Mouse (Mus musculus) fat pad, adult 2 months (tissue): Measurements from ENCODE around the gene Xaf1.
"Not testable (repeated sequence)": the region's sequence is repeated elsewhere in the genome, so short reads cannot be mapped to it uniquely, and the experiment has no call there.

Experiments
- DNase-seq: peaks from one replicate; pipeline ENCODE4 v3.0.0-alpha.2; 2011; ENCODE audit warnings: low read depth, low spot score; ENCODE audit errors: extremely low read depth

Gene Xaf1

DNA sequence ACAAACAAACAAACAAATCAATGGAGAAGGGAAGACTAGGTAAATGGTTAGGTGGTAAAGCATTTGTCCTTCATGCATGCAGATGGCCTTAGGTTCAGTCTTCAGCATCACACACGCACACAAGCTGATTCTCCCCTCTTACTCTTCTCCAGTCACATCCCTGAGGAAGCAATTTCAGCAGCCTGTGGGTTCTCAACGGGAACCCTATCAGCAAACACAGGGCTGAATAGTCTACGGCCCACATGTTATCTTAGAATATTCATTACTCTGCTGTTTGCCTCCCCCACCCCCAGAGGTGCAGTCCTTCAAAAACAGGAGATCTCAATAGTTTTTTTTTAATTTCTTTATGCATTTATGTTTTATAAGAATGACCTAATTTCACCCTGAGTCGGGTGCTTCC lies 9.1 kb downstream of the Xaf1 start:
- no peak for DNase-seq

DNA sequence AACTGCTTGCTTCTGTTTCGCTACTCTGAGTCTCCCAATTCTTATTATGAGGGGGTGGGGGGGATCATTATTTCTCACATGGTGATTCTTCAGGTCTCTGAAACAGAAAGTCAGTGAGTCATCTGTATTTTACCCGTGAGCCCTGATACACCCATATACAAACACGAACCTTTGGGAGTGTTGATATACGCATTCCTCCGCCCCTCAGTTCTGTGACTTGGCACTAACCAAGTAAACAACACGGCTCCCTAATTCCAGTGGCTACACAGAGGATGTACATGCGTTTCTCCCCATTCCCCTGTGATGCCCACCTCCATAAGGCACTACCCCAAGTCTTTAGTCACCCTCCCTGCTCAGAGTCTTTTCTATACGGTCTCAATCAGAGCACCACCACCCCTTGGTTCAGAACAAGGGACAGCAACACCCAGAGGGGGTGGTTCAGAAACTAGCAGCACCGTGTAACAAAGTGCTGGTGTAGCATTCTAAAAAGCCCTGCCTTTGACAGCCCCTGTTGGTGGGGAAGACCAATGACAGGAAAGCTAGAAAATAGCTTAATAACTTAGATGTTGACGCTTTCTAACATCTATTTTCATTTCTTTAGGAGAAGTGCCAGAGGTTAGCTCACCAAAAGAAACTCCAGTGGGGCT lies 10.0 kb downstream of the Xaf1 start:
- no peak for DNase-seq

DNA sequence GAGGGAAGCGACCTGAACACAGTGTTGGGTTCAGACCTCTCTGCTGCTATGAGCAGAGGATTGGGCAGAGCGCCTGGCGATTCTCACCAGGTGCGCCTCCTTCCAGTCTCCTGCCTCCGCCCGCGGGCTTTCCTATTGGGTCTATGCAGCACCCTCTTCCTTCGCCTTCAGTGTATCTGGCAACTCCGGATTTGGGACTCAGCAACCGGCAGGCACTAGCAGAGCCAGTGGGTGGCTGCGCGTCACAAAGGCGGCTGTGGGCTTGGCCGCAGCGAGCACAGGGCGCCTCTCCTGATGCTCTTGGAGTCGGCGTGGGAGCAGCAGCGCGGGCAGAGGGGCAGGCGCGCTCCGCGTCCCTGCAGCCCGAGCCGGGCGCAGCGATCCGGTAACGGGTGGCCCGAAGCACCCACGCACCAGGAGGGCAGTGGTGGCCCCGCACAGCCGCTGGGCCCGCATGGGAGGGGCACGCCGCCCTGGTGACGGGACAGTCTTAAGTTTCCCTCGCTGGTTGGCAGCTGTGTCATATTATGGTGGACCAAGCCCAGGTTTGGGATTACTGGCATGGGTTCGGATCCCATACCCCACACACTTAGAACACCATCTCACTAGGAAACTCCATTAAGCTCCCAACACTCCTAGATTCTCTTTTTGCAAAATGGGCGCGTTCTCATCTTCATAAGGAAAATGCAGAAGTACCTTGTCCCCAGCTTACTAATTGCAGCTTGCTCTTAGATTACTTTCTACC lies 12.9 kb downstream of the Xaf1 start, which contains the start of gene Fbxo39:
TSS of gene Fbxo39 (plus strand) at position 294 of the 745 bp plus-strand sequence.
- DNase-seq, result no peak

- DNase-seq, result no peak
These were observed 16.6 kb downstream of the Xaf1 start for GRCm38 (mm10) chr11:72318026-72318425.

GRCm38 (mm10) chr11:72324431-72324830 lies 23.0 kb downstream of the Xaf1 start:
- no peak for DNase-seq

DNA sequence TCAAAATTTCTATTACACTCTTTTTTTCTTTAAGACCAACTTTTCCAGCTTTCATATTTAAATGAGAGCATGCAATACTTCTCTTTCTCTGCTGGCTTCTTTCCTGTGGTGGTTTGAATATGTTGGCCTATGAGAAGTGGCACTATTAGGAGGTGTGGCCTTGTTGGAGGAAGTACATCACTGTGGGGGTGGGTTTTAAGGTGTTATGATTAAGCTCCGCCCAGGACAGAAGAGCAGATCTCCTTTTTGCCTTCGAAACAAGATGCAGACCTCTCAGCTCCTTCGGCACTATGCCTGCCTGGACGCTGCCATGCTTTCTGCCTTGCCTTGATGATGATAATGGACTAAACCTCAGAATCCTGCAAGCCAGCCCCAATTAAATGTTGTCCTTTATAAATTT lies 24.3 kb downstream of the Xaf1 start:
- no peak for DNase-seq

GRCm38 (mm10) chr11:72332951-72333667 lies 31.7 kb downstream of the Xaf1 start:
- no peak for DNase-seq

- no peak for DNase-seq
These were observed 33.2 kb downstream of the Xaf1 start for GRCm38 (mm10) chr11:72334653-72335052.

DNA sequence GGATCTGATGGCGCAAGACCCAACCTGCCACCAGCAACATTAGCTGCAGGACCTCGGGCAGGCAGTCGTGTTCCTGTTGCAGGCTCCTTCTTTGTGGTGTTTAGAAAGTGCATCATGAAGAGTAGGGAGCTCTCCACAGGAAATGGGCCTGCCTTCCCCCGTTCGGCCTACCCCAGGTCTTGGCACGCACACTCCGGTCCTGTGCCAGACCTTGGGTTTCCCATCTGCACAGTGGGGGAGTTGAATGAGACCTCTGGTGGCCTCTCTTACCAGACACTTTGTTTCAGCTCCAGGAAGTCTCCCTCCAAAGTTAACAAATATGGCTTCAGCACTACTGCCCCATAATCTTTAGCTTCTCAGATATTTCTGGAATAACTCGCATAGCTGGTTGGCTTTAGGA lies 35.3 kb downstream of the Xaf1 start:
- no peak for DNase-seq

DNA sequence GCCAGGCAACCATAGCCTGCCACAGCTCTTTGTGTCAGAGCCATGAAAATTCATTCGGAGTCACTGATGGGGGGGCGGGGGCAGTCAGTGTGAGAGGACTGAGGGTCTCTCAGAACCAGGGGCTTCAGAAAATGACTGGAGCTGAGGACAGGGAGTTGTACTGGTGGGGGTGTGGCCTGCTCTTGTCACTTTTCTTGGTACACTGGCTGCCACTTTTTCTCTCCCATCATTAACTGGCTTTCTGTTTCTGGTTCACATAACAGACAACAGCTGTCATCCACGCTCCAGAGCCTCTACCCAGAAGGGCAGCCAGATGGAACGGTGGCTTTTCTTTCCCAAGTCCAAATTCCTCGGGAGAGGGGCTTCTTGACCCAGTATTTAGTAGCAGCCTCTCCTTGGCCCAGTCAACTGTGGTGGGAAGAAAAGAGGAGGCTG lies 37.0 kb downstream of the Xaf1 start:
- DNase-seq, result no peak

GRCm38 (mm10) chr11:72339716-72340115 lies 38.3 kb downstream of the Xaf1 start:
- DNase-seq, result no peak

- peak; percentile 33 for DNase-seq
These were observed 41.3 kb downstream of the Xaf1 start for GRCm38 (mm10) chr11:72342549-72343237.

- not testable (repeated sequence) for DNase-seq
These were observed 41.8 kb downstream of the Xaf1 start for GRCm38 (mm10) chr11:72343238-72343625.

DNA sequence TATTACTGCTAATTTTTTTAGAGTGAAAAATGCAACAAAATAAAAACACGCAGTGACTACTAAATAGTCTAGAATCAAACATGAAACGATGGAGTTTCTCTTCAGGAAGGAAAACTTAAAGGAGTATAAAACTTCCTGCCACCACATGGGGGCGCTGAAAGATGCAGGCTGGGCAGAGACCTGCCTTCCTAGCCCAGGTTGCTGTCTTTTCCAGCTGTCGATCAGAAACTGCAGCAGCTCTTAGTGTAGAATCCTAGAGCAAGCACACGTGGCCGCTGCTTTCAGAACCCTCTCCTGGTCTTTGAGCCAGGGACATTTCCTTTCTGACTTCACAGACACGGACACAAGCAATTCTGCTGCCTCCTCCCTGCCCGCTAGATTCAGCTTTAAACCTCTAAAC lies 42.5 kb downstream of the Xaf1 start:
- DNase-seq, result no peak

GRCm38 (mm10) chr11:72344486-72344885 lies 43.1 kb downstream of the Xaf1 start:
- DNase-seq, result no peak

DNA sequence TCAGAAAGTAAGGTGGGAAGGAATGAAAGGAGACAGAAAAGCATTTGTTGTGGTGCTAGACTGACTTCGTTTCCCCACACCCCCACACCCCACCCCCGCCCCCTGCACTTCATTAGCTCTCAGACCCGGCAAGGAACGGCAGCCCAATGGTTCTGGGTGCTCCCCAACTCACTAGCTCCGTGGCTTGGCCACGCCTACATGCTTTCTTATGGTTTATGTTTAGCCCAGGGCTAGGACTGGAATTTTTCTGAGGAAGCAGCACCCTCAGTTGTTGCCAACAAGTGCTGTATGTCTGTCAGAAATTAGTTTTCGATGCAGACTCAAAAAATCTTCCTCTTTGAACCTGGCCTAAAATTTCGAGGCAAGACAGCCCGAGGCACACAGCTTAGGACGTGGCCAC lies 47.1 kb downstream of the Xaf1 start:
- DNase-seq, result no peak

- no peak for DNase-seq
These were observed 47.6 kb downstream of the Xaf1 start for GRCm38 (mm10) chr11:72349016-72349415.

DNA sequence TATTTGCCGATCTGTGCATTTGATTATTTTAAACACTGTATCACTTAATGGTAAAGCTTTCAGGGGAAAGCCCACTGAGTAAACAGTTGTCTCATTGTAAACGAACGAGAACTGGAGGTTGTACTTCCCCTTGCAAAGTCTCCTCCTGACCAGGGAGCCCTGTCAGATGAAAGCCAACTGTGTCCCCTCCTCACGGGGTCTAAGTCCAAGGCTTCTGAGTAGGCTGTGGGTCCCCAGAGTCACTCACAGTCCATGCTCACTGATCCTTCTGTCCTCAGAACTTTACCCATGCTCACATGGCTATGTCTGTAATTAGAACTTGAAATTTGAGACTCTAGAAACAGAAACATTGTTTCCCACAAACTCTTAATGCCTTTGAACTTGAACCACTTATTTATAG lies 48.2 kb downstream of the Xaf1 start:
- DNase-seq, result no peak

GRCm38 (mm10) chr11:72352272-72352671 lies 50.8 kb downstream of the Xaf1 start:
- DNase-seq, result no peak

- DNase-seq, result no peak
These were observed 51.8 kb downstream of the Xaf1 start for GRCm38 (mm10) chr11:72353186-72353585.

DNA sequence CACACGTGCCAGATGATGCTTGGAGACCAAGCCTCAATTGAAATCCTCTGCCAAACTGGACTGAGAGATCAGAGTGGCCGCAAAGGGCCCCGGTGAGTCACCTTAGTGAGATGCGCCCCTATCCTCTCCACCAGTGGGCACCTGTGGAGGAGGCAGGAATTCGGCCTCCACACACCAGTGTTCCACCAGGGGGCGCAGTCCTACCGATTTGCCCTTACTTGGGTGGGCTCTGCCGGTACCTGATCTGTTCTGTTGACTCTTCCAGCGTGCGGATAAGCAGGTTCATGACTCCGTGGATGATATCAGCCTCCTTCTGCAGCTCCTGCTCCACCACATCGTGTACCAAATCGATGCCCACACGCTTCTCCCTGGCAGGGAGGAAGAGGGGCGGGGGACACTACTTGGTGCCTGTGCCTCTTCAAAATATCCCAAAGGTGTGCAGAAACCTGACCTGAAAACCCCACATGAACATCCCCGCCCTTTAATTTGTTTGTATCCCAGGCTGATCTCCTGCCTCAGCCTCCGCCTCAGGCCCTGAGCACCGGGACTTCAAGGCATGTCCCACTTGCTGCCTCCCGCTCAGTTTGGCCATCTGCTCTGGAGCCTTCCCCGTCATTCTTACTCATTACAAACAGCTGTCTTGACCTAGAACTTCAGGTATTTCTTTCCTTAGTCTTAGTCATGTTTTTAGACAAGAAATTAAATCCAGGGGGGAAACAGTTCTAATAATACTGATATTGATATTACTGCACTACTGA lies 53.7 kb downstream of the Xaf1 start:
- no peak for DNase-seq
